Mouse (Mus musculus): ENCODE data around the gene Dtl.

GRCm38 (mm10) chr1:191587062-191587461, 11.7 kb upstream of the Dtl start:
- TF ChIP-seq CTCF (IDR thresholded peaks at IDR 0.05; ENCODE audit: borderline replicate concordance, control insufficient read depth, extremely low read depth, insufficient read depth, low read length, poor library complexity), result no peak
- no peak for TF ChIP-seq POLR2A (IDR thresholded peaks at IDR 0.05; ENCODE audit: control insufficient read depth, extremely low read depth, insufficient read depth, low read length, poor library complexity)

All from thymus, adult 2 months (tissue).